Mouse (Mus musculus): ENCODE measurements around the gene Uhrf1bp1.
A peak's percentile ranks its signal among the peaks of the same experiment; 100 is the strongest.
"Not testable (repeated sequence)": the region's sequence is repeated elsewhere in the genome, so short reads cannot be mapped to it uniquely, and the experiment has no call there.

The Uhrf1bp1 gene

GRCm38 (mm10) chr17:27856265-27856797 is at the start of gene Uhrf1bp1:
Gene Uhrf1bp1 (plus strand): TSS chr17:27856441.
- DNase-seq (ENCODE audit: low spot score in 2 of 2) = peak; percentile 77 to 80

- no peak for DNase-seq (ENCODE audit: low spot score in 2 of 2)
These were observed 48.6 kb upstream of the Uhrf1bp1 start for GRCm38 (mm10) chr17:27807542-27808078.

GRCm38 (mm10) chr17:27810569-27811331 is 45.5 kb upstream of the Uhrf1bp1 start:
- no peak for DNase-seq (ENCODE audit: low spot score in 2 of 2)

- DNase-seq (ENCODE audit: low spot score in 2 of 2) = no peak
These were observed 44.3 kb upstream of the Uhrf1bp1 start for GRCm38 (mm10) chr17:27811980-27812379.

- no peak for DNase-seq (ENCODE audit: low spot score in 2 of 2)
These were observed 41.6 kb upstream of the Uhrf1bp1 start for GRCm38 (mm10) chr17:27814606-27815005.

- no peak for DNase-seq (ENCODE audit: low spot score in 2 of 2)
These were observed 37.2 kb upstream of the Uhrf1bp1 start for GRCm38 (mm10) chr17:27819011-27819410.

- DNase-seq (ENCODE audit: low spot score in 2 of 2) = peak in 1 of 2 experiments; percentile 35
These were observed 36.7 kb upstream of the Uhrf1bp1 start for GRCm38 (mm10) chr17:27819521-27819970.

GRCm38 (mm10) chr17:27819971-27820567 is 36.2 kb upstream of the Uhrf1bp1 start:
- DNase-seq (ENCODE audit: low spot score in 2 of 2) = peak; percentile 51 to 52

GRCm38 (mm10) chr17:27820568-27821406 is 35.5 kb upstream of the Uhrf1bp1 start, which contains the start of gene D17Wsu92e:
Gene D17Wsu92e (minus strand): TSS chr17:27820648.
- DNase-seq (ENCODE audit: low spot score in 2 of 2) = peak; percentile 97 to 98

GRCm38 (mm10) chr17:27821407-27822338 is 34.6 kb upstream of the Uhrf1bp1 start:
- DNase-seq (ENCODE audit: low spot score in 2 of 2) = no peak

- no peak for DNase-seq (ENCODE audit: low spot score in 2 of 2)
These were observed 32.9 kb upstream of the Uhrf1bp1 start for GRCm38 (mm10) chr17:27823142-27823905.

- no peak for DNase-seq (ENCODE audit: low spot score in 2 of 2)
These were observed 31.3 kb upstream of the Uhrf1bp1 start for GRCm38 (mm10) chr17:27824941-27825340.

- no peak for DNase-seq (ENCODE audit: low spot score in 2 of 2)
These were observed 30.7 kb upstream of the Uhrf1bp1 start for GRCm38 (mm10) chr17:27825539-27825938.

GRCm38 (mm10) chr17:27825984-27826905 is 30.0 kb upstream of the Uhrf1bp1 start:
- DNase-seq (ENCODE audit: low spot score in 2 of 2) = peak; percentile 18 to 28

GRCm38 (mm10) chr17:27826908-27827383 is 29.3 kb upstream of the Uhrf1bp1 start:
- DNase-seq (ENCODE audit: low spot score in 2 of 2) = no peak

- DNase-seq (ENCODE audit: low spot score in 2 of 2) = no peak
These were observed 28.7 kb upstream of the Uhrf1bp1 start for GRCm38 (mm10) chr17:27827511-27827910.

- no peak for DNase-seq (ENCODE audit: low spot score in 2 of 2)
These were observed 25.8 kb upstream of the Uhrf1bp1 start for GRCm38 (mm10) chr17:27830411-27830810.

- not testable (repeated sequence) for DNase-seq (ENCODE audit: low spot score in 2 of 2)
These were observed 18.4 kb upstream of the Uhrf1bp1 start, which contains the start of gene Snrpc for GRCm38 (mm10) chr17:27837850-27838249. Gene Snrpc (plus strand): TSS chr17:27838150.
